Mouse (Mus musculus) midbrain, embryonic 12.5 days (tissue): ENCODE measurements at regions not wholly inside any gene's neighbourhood (a gene's known extent, or its start where the extent isn't known, plus 50 kb on each side); places are given as distances from the start of the nearest gene placed in this dataset.

ENCODE experiments used
- ATAC-seq: fragments of 200-750 bp; cut with Nextera tagmentation; 2 replicates; pipeline ENCODE4 v1.8.0; 2017; ENCODE audit warnings: low read depth, moderate TSS enrichment, moderate library complexity; ENCODE audit not compliant: low FRiP score
- H3K27ac ChIP-seq: fragments of 300-500 bp; sonication (generic); replicated peaks from 2 replicates; pipeline ENCODE4 v1.5.1; 2016; ENCODE audit warnings: mild to moderate bottlenecking
- H3K27me3 ChIP-seq: fragments of 300-500 bp; sonication (generic); 2 replicates; pipeline ENCODE4 v1.6.1; 2016; ENCODE audit warnings: mild to moderate bottlenecking
- H3K36me3 ChIP-seq: fragments of 300-500 bp; sonication (generic); 2 replicates; pipeline ENCODE4 v1.6.1; 2016
- H3K4me1 ChIP-seq: fragments of 300-500 bp; sonication (generic); 2 replicates; pipeline ENCODE4 v1.6.1; 2016
- H3K4me2 ChIP-seq: fragments of 300-500 bp; sonication (generic); replicated peaks from 2 replicates; pipeline ENCODE4 v1.6.1; 2016; ENCODE audit warnings: mild to moderate bottlenecking, moderate library complexity
- H3K4me3 ChIP-seq: fragments of 300-500 bp; sonication (generic); 2 replicates; pipeline ENCODE4 v1.5.1; 2016; ENCODE audit warnings: mild to moderate bottlenecking
- H3K9ac ChIP-seq: fragments of 300-500 bp; sonication (generic); replicated peaks from 2 replicates; pipeline ENCODE4 v1.6.1; 2016; ENCODE audit warnings: mild to moderate bottlenecking, moderate library complexity
- H3K9me3 ChIP-seq: fragments of 300-500 bp; sonication (generic); 2 replicates; pipeline ENCODE4 v1.6.1; 2016; ENCODE audit warnings: mild to moderate bottlenecking
- WGBS: fragments of 180-500 bp; shearing (Covaris S2); methylation state at CpG from one replicate; pipeline ENCODE4 v1.1.7; 2016; 5-methylcytosine and 5-hydroxymethylcytosine counted together

GRCm38 (mm10) chr16:72152920-72153319, 155.2 kb upstream of the Robo1 start:
- no peak overlapping the region for H3K4me2 ChIP-seq
- H3K4me1 ChIP-seq = no peaks in the 10 kb centered on the region
- no peak overlapping the region for H3K4me3 ChIP-seq
- H3K9ac ChIP-seq = no peak overlapping the region
- H3K36me3 ChIP-seq = no peaks in the 10 kb centered on the region
- 0 out of 2 replicates have a peak, but pooled peaks have one; percentile 30 for ATAC-seq
- H3K9me3 ChIP-seq = no peaks in the 10 kb centered on the region
- 69% methylated on average over 2 of the region's 2 CpGs for WGBS
- no peaks in the 10 kb centered on the region for H3K27me3 ChIP-seq
- no peak overlapping the region for H3K27ac ChIP-seq

GRCm38 (mm10) chr16:72157913-72158312, 150.2 kb upstream of the Robo1 start:
- Histone ChIP-seq H3K27me3 (no peaks in the 10 kb centered on the region), H3K27ac (no peak overlapping the region), H3K4me1 (no peaks in the 10 kb centered on the region), H3K36me3 (no peaks in the 10 kb centered on the region), H3K4me2 (no peak overlapping the region), H3K9me3 (no peaks in the 10 kb centered on the region), H3K9ac (no peak overlapping the region), H3K4me3 (no peak overlapping the region)
- WGBS = 94% methylated on average over 14 of the region's 14 CpGs
- no peak for ATAC-seq

GRCm38 (mm10) chr16:72159411-72159810, 148.7 kb upstream of the Robo1 start:
- Histone ChIP-seq H3K27me3 (no peaks in the 10 kb centered on the region), H3K4me3 (no peak overlapping the region), H3K27ac (no peak overlapping the region), H3K4me2 (no peak overlapping the region), H3K36me3 (no peaks in the 10 kb centered on the region), H3K9ac (no peak overlapping the region), H3K4me1 (no peaks in the 10 kb centered on the region), H3K9me3 (no peaks in the 10 kb centered on the region)
- ATAC-seq = no peak
- 85% methylated on average over 4 of the region's 4 CpGs for WGBS

GRCm38 (mm10) chr16:72175727-72176126, 132.4 kb upstream of the Robo1 start:
- no peak overlapping the region for H3K4me2 ChIP-seq
- no peak overlapping the region for H3K27ac ChIP-seq
- no peak overlapping the region for H3K9ac ChIP-seq
- no peaks in the 10 kb centered on the region for H3K4me1 ChIP-seq
- H3K27me3 ChIP-seq = no peaks in the 10 kb centered on the region
- 91% methylated on average over 5 of the region's 5 CpGs for WGBS
- no peak overlapping the region for H3K4me3 ChIP-seq
- H3K9me3 ChIP-seq = no peaks in the 10 kb centered on the region
- H3K36me3 ChIP-seq = no peaks in the 10 kb centered on the region
- ATAC-seq = no peak

GRCm38 (mm10) chr16:72194320-72194719, 113.8 kb upstream of the Robo1 start:
- no peak overlapping the region for H3K9ac ChIP-seq
- no peaks in the 10 kb centered on the region for H3K4me1 ChIP-seq
- no peaks in the 10 kb centered on the region for H3K36me3 ChIP-seq
- no peaks in the 10 kb centered on the region for H3K9me3 ChIP-seq
- ATAC-seq = no peak
- H3K4me3 ChIP-seq = no peak overlapping the region
- H3K4me2 ChIP-seq = no peak overlapping the region
- 0% methylated on average over 1 of the region's 1 CpGs for WGBS
- H3K27me3 ChIP-seq = no peaks in the 10 kb centered on the region
- H3K27ac ChIP-seq = no peak overlapping the region

GRCm38 (mm10) chr16:72215360-72216013, 92.6 kb upstream of the Robo1 start:
- peak overlapping the region; percentile 49; the same call in 1 of the 2 replicates for H3K27ac ChIP-seq
- no peaks in the 10 kb centered on the region for H3K27me3 ChIP-seq
- H3K9me3 ChIP-seq = no peaks in the 10 kb centered on the region
- H3K4me1 ChIP-seq = 0 out of 2 replicates have a peak, but pooled peaks cover 3% of the 10 kb centered on the region
- H3K36me3 ChIP-seq = no peaks in the 10 kb centered on the region
- WGBS = 35% methylated on average over 15 of the region's 15 CpGs
- H3K9ac ChIP-seq = peak overlapping the region; percentile 34; the same call in 1 of the 2 replicates
- peak overlapping the region; percentile 21 for H3K4me3 ChIP-seq
- ATAC-seq = peak; percentile 68
- peak overlapping the region; percentile 43 for H3K4me2 ChIP-seq

GRCm38 (mm10) chr16:72218021-72218420, 90.1 kb upstream of the Robo1 start:
- Histone ChIP-seq H3K4me1 (peaks cover 8% of the 10 kb centered on the region), H3K9ac (no peak overlapping the region), H3K27ac (no peak overlapping the region), H3K27me3 (no peaks in the 10 kb centered on the region), H3K9me3 (no peaks in the 10 kb centered on the region), H3K36me3 (no peaks in the 10 kb centered on the region), H3K4me2 (no peak overlapping the region), H3K4me3 (no peak overlapping the region)
- 7% methylated on average over 3 of the region's 3 CpGs for WGBS
- ATAC-seq = no peak

- 11% methylated on average over 3 of the region's 3 CpGs for WGBS
- H3K4me1 ChIP-seq = peaks cover 13% of the 10 kb centered on the region
- no peaks in the 10 kb centered on the region for H3K36me3 ChIP-seq
- peak; percentile 83 for ATAC-seq
- H3K27ac ChIP-seq = peak overlapping the region; percentile 61
- 0 out of 2 replicates have a peak overlapping the region, but pooled peaks have one; percentile 15 for H3K4me2 ChIP-seq
- no peak overlapping the region for H3K9ac ChIP-seq
- H3K27me3 ChIP-seq = no peaks in the 10 kb centered on the region
- no peak overlapping the region for H3K4me3 ChIP-seq
- no peaks in the 10 kb centered on the region for H3K9me3 ChIP-seq
Observed at GRCm38 (mm10) chr16:72221912-72222502, 86.1 kb upstream of the Robo1 start.

- no peak for ATAC-seq
- Histone ChIP-seq H3K9ac (no peak overlapping the region), H3K4me3 (no peak overlapping the region), H3K27me3 (no peaks in the 10 kb centered on the region), H3K4me1 (peaks cover 13% of the 10 kb centered on the region), H3K9me3 (no peaks in the 10 kb centered on the region), H3K36me3 (no peaks in the 10 kb centered on the region), H3K4me2 (no peak overlapping the region), H3K27ac (no peak overlapping the region)
- WGBS = 35% methylated on average over 3 of the region's 3 CpGs
Observed at GRCm38 (mm10) chr16:72223860-72224259, 84.2 kb upstream of the Robo1 start.

GRCm38 (mm10) chr16:72225157-72225880, 82.8 kb upstream of the Robo1 start:
- Histone ChIP-seq H3K4me1 (peaks cover 13% of the 10 kb centered on the region), H3K36me3 (no peaks in the 10 kb centered on the region), H3K27ac (no peak overlapping the region), H3K9me3 (no peaks in the 10 kb centered on the region), H3K4me2 (no peak overlapping the region), H3K9ac (no peak overlapping the region), H3K4me3 (no peak overlapping the region), H3K27me3 (no peaks in the 10 kb centered on the region)
- ATAC-seq = no peak
- 84% methylated on average over 4 of the region's 4 CpGs for WGBS

GRCm38 (mm10) chr16:72234366-72234765, 73.7 kb upstream of the Robo1 start:
- no peaks in the 10 kb centered on the region for H3K27me3 ChIP-seq
- no peaks in the 10 kb centered on the region for H3K36me3 ChIP-seq
- H3K4me3 ChIP-seq = no peak overlapping the region
- ATAC-seq = no peak
- 23% methylated on average over 1 of the region's 1 CpGs for WGBS
- no peak overlapping the region for H3K9ac ChIP-seq
- no peaks in the 10 kb centered on the region for H3K4me1 ChIP-seq
- no peak overlapping the region for H3K4me2 ChIP-seq
- H3K27ac ChIP-seq = no peak overlapping the region
- no peaks in the 10 kb centered on the region for H3K9me3 ChIP-seq

GRCm38 (mm10) chr16:72239631-72240030, 68.5 kb upstream of the Robo1 start:
- Histone ChIP-seq H3K36me3 (no peaks in the 10 kb centered on the region), H3K9me3 (no peaks in the 10 kb centered on the region), H3K4me3 (no peak overlapping the region), H3K27me3 (no peaks in the 10 kb centered on the region), H3K4me1 (peaks cover 5% of the 10 kb centered on the region; the same call in 1 of the 2 replicates), H3K9ac (no peak overlapping the region), H3K4me2 (no peak overlapping the region), H3K27ac (no peak overlapping the region)
- ATAC-seq = no peak
- 81% methylated on average over 7 of the region's 7 CpGs for WGBS
